Mouse (Mus musculus) megakaryocyte, embryonic 14.5 days (primary cell): Measurements from ENCODE around the gene Pde4d.

ENCODE experiments used
- FLI1 ChIP-seq: IDR thresholded peaks from 2 replicates; pipeline ENCODE4 v1.6.1; 2012; ENCODE audit warnings: low read length, inconsistent platforms, mixed read lengths
- GATA1 ChIP-seq: IDR thresholded peaks from 3 replicates; pipeline ENCODE4 v1.6.1; 2012; ENCODE audit warnings: mixed read lengths, low read length, inconsistent platforms, borderline replicate concordance

- TF ChIP-seq FLI1 (no peak), GATA1 (no peak)
These were observed 1131.7 kb downstream of the Pde4d start for GRCm38 (mm10) chr13:109581284-109582070.
